9 mouse cellular contexts compared by ENCODE assay signal in genomic region chr11:118220561-118221262, GRCm38 (mm10). TPM values are rescaled to one million over a fixed set of nuclear protein-coding genes. Genes with fewer than 3 reads are reported as not detected.
DNase-seq lines count a peak whose midpoint lies in the region; ATAC-seq and TF ChIP-seq lines count a peak whose summit lies in the region.
"Had no signal": no experiment of that assay in that cellular context is flagged by ENCODE, and none has a peak within 500 bp of the region (broad histone marks: within the 10 kb centered on the region; RNA-seq: fewer than 3 reads in every experiment).

No protein-coding gene starts in this region.

- peaks cover 6% of the 10 kb centered on the region for H3K4me1 ChIP-seq in embryonic facial prominence, embryonic 14.5 days (ENCODE audit: control insufficient read depth, insufficient read depth, low read length)

- 20% methylated on average over 7 of the region's 7 CpGs for WGBS in embryonic facial prominence, embryonic 14.5 days

- H3K9me3 ChIP-seq in embryonic facial prominence, embryonic 14.5 days (ENCODE audit: control insufficient read depth, low read length) = no peaks in the 10 kb centered on the region
- H3K9me3 ChIP-seq: midbrain, embryonic 12.5 days had no signal

- ATAC-seq in embryonic facial prominence, embryonic 14.5 days (ENCODE audit: low read depth) = no peak

- H3K9ac ChIP-seq in embryonic facial prominence, embryonic 14.5 days (ENCODE audit: low read depth, low read length) = no peak overlapping the region
- H3K9ac ChIP-seq: midbrain, embryonic 12.5 days had no signal

- H3K4me2 ChIP-seq in embryonic facial prominence, embryonic 14.5 days (ENCODE audit: low read depth, low read length) = no peak overlapping the region; the same call in 1 of the 2 replicates
- H3K4me2 ChIP-seq: midbrain, embryonic 12.5 days had no signal

- intact Hi-C loops in left cerebral cortex, postnatal 10 days (cut with DNase I) = loop anchor here (5.0 kb wide), 1 partner anchor 118 kb away; no protein-coding TSS in a partner anchor

- H3K27ac ChIP-seq in layer of hippocampus, adult 2 months = peak overlapping the region; percentile 66
- no peak overlapping the region for H3K27ac ChIP-seq in embryonic facial prominence, embryonic 14.5 days (replicated peaks; ENCODE audit: low read depth, low read length)
- H3K27ac ChIP-seq: midbrain, embryonic 12.5 days had no signal

- TF ChIP-seq CTCF in layer of hippocampus, adult 2 months (conservative IDR thresholded peaks at IDR 0.05) = peak; percentile 96

- no peaks in the 10 kb centered on the region for H3K27me3 ChIP-seq in embryonic facial prominence, embryonic 14.5 days (replicated peaks; ENCODE audit: control insufficient read depth, insufficient read depth, low read length)
- H3K27me3 ChIP-seq: midbrain, embryonic 12.5 days had no signal

- no peaks in the 10 kb centered on the region for H3K36me3 ChIP-seq in embryonic facial prominence, embryonic 14.5 days (ENCODE audit: control insufficient read depth, insufficient read depth, low read length)
- H3K36me3 ChIP-seq: midbrain, embryonic 12.5 days had no signal

- peak; percentile 34 for DNase-seq in adrenal gland, adult 2 months
- DNase-seq in adrenal gland, adult 8-10 months = no peak
- DNase-seq in layer of hippocampus, adult 2 months (ENCODE audit: low spot score in 2 of 2) = peak in 1 of 2 experiments; percentile 66
- no peak for DNase-seq in layer of hippocampus, adult 9-11 months
- DNase-seq in NIH3T3 (ENCODE audit: low read depth) = peak; percentile 83
- peak; percentile 74 for DNase-seq in embryonic facial prominence, embryonic 14.5 days (ENCODE audit: low spot score)
- peak; percentile 59 to 62 for DNase-seq in left cerebral cortex, postnatal 10 days (ENCODE audit: extremely low spot score in 1 of 2, low spot score in 2 of 2)
- DNase-seq in spleen, postnatal 4 days (ENCODE audit: low spot score in 2 of 2) = peak; percentile 58 to 79

- no peak overlapping the region for H3K4me3 ChIP-seq in layer of hippocampus, adult 2 months
- H3K4me3 ChIP-seq in embryonic facial prominence, embryonic 14.5 days (ENCODE audit: low read depth, low read length) = no peak overlapping the region
- H3K4me3 ChIP-seq: midbrain, embryonic 12.5 days had no signal

RNA-seq across cellular contexts. Expression of gene Cyth1, which starts 27.7 kb away (rescaled TPM):
- 10 to 100 TPM; 28.9 to 34.0 TPM for total RNA-seq in adrenal gland, adult 2 months (2021)
- polyA plus RNA-seq in adrenal gland, adult 2 months (2012; rRNA removed) = 13.8 and 16.1 TPM in 2 replicates
- total RNA-seq in adrenal gland, adult 8-10 months (2022) = 10 to 100 TPM; 23.4 to 28.1 (median 24.4) TPM
- total RNA-seq in layer of hippocampus, adult 2 months (2021) = 100 to 1,000 TPM; 101 to 108 TPM
- 11.4 and 12.5 TPM in 2 replicates for polyA plus RNA-seq in embryonic facial prominence, embryonic 14.5 days (2014; fragmentation: Nextera tagmentation; extraction: Ambion mirVana)
- total RNA-seq in left cerebral cortex, postnatal 10 days (2021) = 10 to 100 TPM; 64.2 to 66.8 TPM

Comparison
In these comparisons a context has a peak if more than half of its experiments do, and no peak if none do; other contexts are left out.
1. DNase-seq: peak in adrenal gland, adult 2 months (single experiment), NIH3T3 (single experiment), embryonic facial prominence, embryonic 14.5 days (single experiment), left cerebral cortex, postnatal 10 days (2 of 2) and spleen, postnatal 4 days (2 of 2); none in adrenal gland, adult 8-10 months (single experiment) and layer of hippocampus, adult 9-11 months (single experiment).